Mouse (Mus musculus): ENCODE data around the gene 4933402J07Rik. TPM values are rescaled to one million over a fixed set of nuclear protein-coding genes. Genes with fewer than 3 reads are reported as not detected.

Gene 4933402J07Rik
- polyA plus RNA-seq (2014; fragmentation: Nextera tagmentation; extraction: Ambion mirVana): not detected in 2 replicates

- ATAC-seq (replicated peaks; ENCODE audit: low FRiP score) (no peak), DNase-seq (ENCODE audit: low spot score) (no peak)
- no peak within 1 kb of the TSS for H3K4me2 ChIP-seq
- H3K9ac ChIP-seq (ENCODE audit: low read depth, low read length): no peak within 1 kb of the TSS
- H3K36me3 ChIP-seq (ENCODE audit: control insufficient read depth, insufficient read depth, low read length): no peaks in the 10 kb centered on the region
- no peak within 1 kb of the TSS for H3K4me3 ChIP-seq (ENCODE audit: low read depth, low read length)
- H3K27me3 ChIP-seq (replicated peaks; ENCODE audit: control insufficient read depth, insufficient read depth, low read length): no peaks in the 10 kb centered on the region
- no peaks in the 10 kb centered on the region for H3K4me1 ChIP-seq (replicated peaks; ENCODE audit: control insufficient read depth, insufficient read depth, low read length)
- 62% methylated on average over 2 of the region's 2 CpGs for WGBS
- no peak within 1 kb of the TSS for H3K27ac ChIP-seq (ENCODE audit: low read depth, low read length)
- H3K9me3 ChIP-seq (ENCODE audit: control insufficient read depth, low read length): no peaks in the 10 kb centered on the region
Observed at GRCm38 (mm10) chr8:87563553-87563952, at the start of gene 4933402J07Rik. Gene 4933402J07Rik, plus strand, starts transcription at chr8:87563853.

- no peak overlapping the region for H3K9ac ChIP-seq (ENCODE audit: low read depth, low read length)
- ATAC-seq (replicated peaks; ENCODE audit: low FRiP score) (no peak), DNase-seq (ENCODE audit: low spot score) (no peak)
- no peaks in the 10 kb centered on the region for H3K27me3 ChIP-seq (replicated peaks; ENCODE audit: control insufficient read depth, insufficient read depth, low read length)
- no peaks in the 10 kb centered on the region for H3K4me1 ChIP-seq (replicated peaks; ENCODE audit: control insufficient read depth, insufficient read depth, low read length)
- H3K9me3 ChIP-seq (ENCODE audit: control insufficient read depth, low read length): no peaks in the 10 kb centered on the region
- H3K4me3 ChIP-seq (ENCODE audit: low read depth, low read length): no peak overlapping the region
- no peak overlapping the region for H3K27ac ChIP-seq (ENCODE audit: low read depth, low read length)
- WGBS: 89% methylated on average over 3 of the region's 3 CpGs
- no peak overlapping the region for H3K4me2 ChIP-seq
- H3K36me3 ChIP-seq (ENCODE audit: control insufficient read depth, insufficient read depth, low read length): no peaks in the 10 kb centered on the region
Observed at GRCm38 (mm10) chr8:87517132-87517531, 46.5 kb upstream of the 4933402J07Rik start.

DNA sequence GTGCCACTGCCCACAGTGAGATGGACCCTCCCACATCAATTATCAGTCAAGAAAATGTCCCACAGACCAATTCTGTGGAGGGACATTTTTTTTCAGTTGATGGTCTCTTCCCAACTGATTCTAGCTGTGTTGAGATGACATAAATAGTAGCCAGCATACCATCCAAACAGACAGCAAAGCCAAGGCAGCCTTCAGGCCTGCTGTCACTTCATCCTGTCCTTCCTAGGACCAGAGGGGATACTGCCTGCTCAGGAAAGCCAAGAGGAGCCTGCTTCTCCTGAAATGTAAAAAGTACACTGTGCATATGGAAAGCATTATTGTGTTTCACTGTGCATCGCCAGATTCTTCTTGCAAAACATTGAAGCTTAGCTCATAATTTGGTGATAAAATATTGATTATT lies 38.6 kb upstream of the 4933402J07Rik start:
- H3K27me3 ChIP-seq (replicated peaks; ENCODE audit: control insufficient read depth, insufficient read depth, low read length): no peaks in the 10 kb centered on the region
- no peak for ATAC-seq (replicated peaks; ENCODE audit: low FRiP score)
- WGBS: 81% methylated on average over 1 of the region's 1 CpGs
- no peaks in the 10 kb centered on the region for H3K36me3 ChIP-seq (ENCODE audit: control insufficient read depth, insufficient read depth, low read length)
- H3K4me3 ChIP-seq (ENCODE audit: low read depth, low read length): no peak overlapping the region
- H3K9ac ChIP-seq (ENCODE audit: low read depth, low read length): no peak overlapping the region
- no peaks in the 10 kb centered on the region for H3K9me3 ChIP-seq (ENCODE audit: control insufficient read depth, low read length)
- H3K4me1 ChIP-seq (replicated peaks; ENCODE audit: control insufficient read depth, insufficient read depth, low read length): no peaks in the 10 kb centered on the region
- H3K27ac ChIP-seq (ENCODE audit: low read depth, low read length): no peak overlapping the region
- H3K4me2 ChIP-seq: no peak overlapping the region
- DNase-seq (ENCODE audit: low spot score): no peak

GRCm38 (mm10) chr8:87531176-87531575 lies 32.5 kb upstream of the 4933402J07Rik start:
- DNase-seq (ENCODE audit: low spot score): no peak
- no peak overlapping the region for H3K27ac ChIP-seq (ENCODE audit: low read depth, low read length)
- no peaks in the 10 kb centered on the region for H3K4me1 ChIP-seq (replicated peaks; ENCODE audit: control insufficient read depth, insufficient read depth, low read length)
- H3K27me3 ChIP-seq (replicated peaks; ENCODE audit: control insufficient read depth, insufficient read depth, low read length): no peaks in the 10 kb centered on the region
- no peaks in the 10 kb centered on the region for H3K9me3 ChIP-seq (ENCODE audit: control insufficient read depth, low read length)
- 50% methylated on average over 4 of the region's 4 CpGs for WGBS
- no peak for ATAC-seq (replicated peaks; ENCODE audit: low FRiP score)
- H3K4me2 ChIP-seq: no peak overlapping the region
- no peak overlapping the region for H3K9ac ChIP-seq (ENCODE audit: low read depth, low read length)
- H3K36me3 ChIP-seq (ENCODE audit: control insufficient read depth, insufficient read depth, low read length): no peaks in the 10 kb centered on the region
- H3K4me3 ChIP-seq (ENCODE audit: low read depth, low read length): no peak overlapping the region

DNA sequence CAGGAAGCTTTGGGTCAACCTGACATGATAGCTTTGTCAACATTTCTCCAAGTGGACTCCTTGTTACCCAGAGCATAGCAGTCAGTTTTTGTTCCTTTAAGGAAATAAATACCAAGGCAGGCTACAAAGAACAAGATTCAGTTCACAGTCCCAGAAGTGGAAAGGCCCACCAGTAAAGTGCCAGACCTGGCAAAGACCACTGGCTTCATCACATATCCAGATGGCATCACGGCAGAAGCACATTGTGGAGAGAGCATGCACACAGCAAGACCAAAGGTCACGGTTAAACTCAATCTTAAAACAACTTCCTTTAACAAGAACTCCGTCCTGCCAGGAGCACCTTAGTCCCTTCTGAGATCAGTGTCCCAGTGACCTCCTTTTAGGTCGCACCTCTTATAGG lies 30.2 kb upstream of the 4933402J07Rik start:
- H3K36me3 ChIP-seq (ENCODE audit: control insufficient read depth, insufficient read depth, low read length): no peaks in the 10 kb centered on the region

DNA sequence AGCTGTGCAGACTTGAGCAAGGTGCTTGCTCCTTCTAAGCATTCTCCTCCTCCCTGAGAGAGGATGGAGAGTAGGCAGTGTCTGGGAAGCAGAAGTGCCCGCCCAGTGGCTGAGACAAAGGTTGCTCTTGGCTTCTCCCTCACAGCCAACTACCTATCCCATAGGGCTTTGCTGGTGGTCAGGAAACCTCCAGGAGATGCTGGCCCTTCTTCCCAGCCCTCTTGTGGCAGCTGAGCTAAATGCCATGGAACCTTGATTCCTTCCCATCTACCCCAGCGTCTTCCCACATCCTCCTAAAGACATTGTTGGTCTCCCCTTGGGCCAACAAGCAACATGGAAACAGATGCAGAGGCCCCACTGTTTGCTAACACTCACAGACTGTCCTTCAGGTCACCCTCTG lies 28.8 kb upstream of the 4933402J07Rik start:
- ATAC-seq (replicated peaks; ENCODE audit: low FRiP score) (no peak), DNase-seq (ENCODE audit: low spot score) (no peak)
- H3K36me3 ChIP-seq (ENCODE audit: control insufficient read depth, insufficient read depth, low read length): no peaks in the 10 kb centered on the region
- no peaks in the 10 kb centered on the region for H3K4me1 ChIP-seq (replicated peaks; ENCODE audit: control insufficient read depth, insufficient read depth, low read length)
- H3K27ac ChIP-seq (ENCODE audit: low read depth, low read length): no peak overlapping the region
- no peaks in the 10 kb centered on the region for H3K27me3 ChIP-seq (replicated peaks; ENCODE audit: control insufficient read depth, insufficient read depth, low read length)
- H3K4me2 ChIP-seq: no peak overlapping the region
- 45% methylated on average over 2 of the region's 2 CpGs for WGBS
- H3K4me3 ChIP-seq (ENCODE audit: low read depth, low read length): no peak overlapping the region
- H3K9ac ChIP-seq (ENCODE audit: low read depth, low read length): no peak overlapping the region
- no peaks in the 10 kb centered on the region for H3K9me3 ChIP-seq (ENCODE audit: control insufficient read depth, low read length)

More for the DNA sequence above, 30.2 kb upstream of the 4933402J07Rik start:
- no peak for DNase-seq (ENCODE audit: low spot score)
- H3K9me3 ChIP-seq (ENCODE audit: control insufficient read depth, low read length): no peaks in the 10 kb centered on the region
- no peak overlapping the region for H3K4me3 ChIP-seq (ENCODE audit: low read depth, low read length)
- no peak overlapping the region for H3K4me2 ChIP-seq
- ATAC-seq (replicated peaks; ENCODE audit: low FRiP score): no peak
- WGBS: 84% methylated on average over 4 of the region's 4 CpGs
- no peaks in the 10 kb centered on the region for H3K27me3 ChIP-seq (replicated peaks; ENCODE audit: control insufficient read depth, insufficient read depth, low read length)
- no peak overlapping the region for H3K27ac ChIP-seq (ENCODE audit: low read depth, low read length)
- H3K4me1 ChIP-seq (replicated peaks; ENCODE audit: control insufficient read depth, insufficient read depth, low read length): no peaks in the 10 kb centered on the region
- H3K9ac ChIP-seq (ENCODE audit: low read depth, low read length): no peak overlapping the region

GRCm38 (mm10) chr8:87536615-87537329 lies 26.9 kb upstream of the 4933402J07Rik start:
- no peaks in the 10 kb centered on the region for H3K9me3 ChIP-seq (ENCODE audit: control insufficient read depth, low read length)
- 8% methylated on average over 23 of the region's 23 CpGs for WGBS
- peak; percentile 49; the same call in 1 of the 2 replicates for ATAC-seq (replicated peaks; ENCODE audit: low FRiP score)
- peak; percentile 70 for DNase-seq (ENCODE audit: low spot score)
- H3K27me3 ChIP-seq (replicated peaks; ENCODE audit: control insufficient read depth, insufficient read depth, low read length): no peaks in the 10 kb centered on the region
- no peaks in the 10 kb centered on the region for H3K4me1 ChIP-seq (replicated peaks; ENCODE audit: control insufficient read depth, insufficient read depth, low read length)
- H3K27ac ChIP-seq (ENCODE audit: low read depth, low read length): no peak overlapping the region
- H3K4me2 ChIP-seq: peak overlapping the region; percentile 6; the same call in 1 of the 2 replicates
- no peaks in the 10 kb centered on the region for H3K36me3 ChIP-seq (ENCODE audit: control insufficient read depth, insufficient read depth, low read length)
- no peak overlapping the region for H3K4me3 ChIP-seq (ENCODE audit: low read depth, low read length)
- H3K9ac ChIP-seq (ENCODE audit: low read depth, low read length): no peak overlapping the region

DNA sequence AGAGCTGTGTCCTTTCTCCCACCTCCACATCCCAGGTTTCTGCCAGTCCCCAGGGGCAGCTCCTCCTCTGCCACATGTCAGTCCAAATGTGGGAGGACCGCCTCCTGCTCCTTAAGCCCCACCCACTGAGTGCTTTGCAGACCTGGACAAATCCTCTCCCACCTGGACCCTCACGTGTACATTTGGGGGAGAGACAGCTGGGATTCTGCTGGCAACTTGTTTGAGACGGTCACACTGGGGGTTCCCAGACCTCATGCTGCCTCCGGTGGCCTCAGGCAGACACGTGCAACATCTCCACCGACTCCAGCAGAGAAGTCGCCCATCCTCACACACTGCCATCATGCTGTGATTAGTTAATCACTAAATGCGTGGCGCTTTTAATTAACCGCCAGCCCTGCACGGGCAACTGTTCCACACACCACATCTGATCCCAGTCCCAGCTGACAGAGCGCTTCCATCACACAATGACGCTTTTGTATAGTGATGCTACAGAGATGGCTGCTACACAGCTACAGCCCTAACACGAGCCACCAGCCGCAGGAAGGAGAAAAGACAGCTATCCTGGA lies 23.7 kb upstream of the 4933402J07Rik start:
- Histone ChIP-seq H3K36me3 (ENCODE audit: control insufficient read depth, insufficient read depth, low read length) (no peaks in the 10 kb centered on the region), H3K4me3 (ENCODE audit: low read depth, low read length) (no peak overlapping the region), H3K4me1 (replicated peaks; ENCODE audit: control insufficient read depth, insufficient read depth, low read length) (no peaks in the 10 kb centered on the region), H3K9me3 (ENCODE audit: control insufficient read depth, low read length) (peaks cover 3% of the 10 kb centered on the region; the same call in 1 of the 2 replicates), H3K27ac (ENCODE audit: low read depth, low read length) (no peak overlapping the region), H3K27me3 (replicated peaks; ENCODE audit: control insufficient read depth, insufficient read depth, low read length) (no peaks in the 10 kb centered on the region), H3K4me2 (no peak overlapping the region), H3K9ac (ENCODE audit: low read depth, low read length) (no peak overlapping the region)
- WGBS: 33% methylated on average over 15 of the region's 15 CpGs
- ATAC-seq (replicated peaks; ENCODE audit: low FRiP score): no peak
- no peak for DNase-seq (ENCODE audit: low spot score)

DNA sequence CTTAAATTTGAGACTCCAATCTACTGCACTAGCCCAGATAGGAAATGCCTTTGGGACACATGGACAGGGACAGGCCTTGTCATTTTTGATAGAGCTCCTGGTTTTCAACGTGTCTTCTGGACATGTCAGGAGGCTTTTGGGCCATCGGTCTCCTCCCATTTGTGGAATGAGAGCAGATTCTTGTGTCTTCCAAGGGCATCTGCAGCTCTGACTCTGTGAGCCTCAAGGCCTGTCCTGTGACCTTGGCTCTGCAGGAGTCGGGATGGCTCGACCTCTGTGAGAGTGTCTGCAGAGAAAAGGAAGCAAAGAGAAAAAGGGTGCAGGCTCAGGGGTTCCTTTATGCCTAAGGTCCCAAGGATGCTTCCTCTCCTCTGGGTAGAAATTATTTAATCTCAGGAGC lies 13.8 kb upstream of the 4933402J07Rik start:
- H3K4me3 ChIP-seq (ENCODE audit: low read depth, low read length): no peak overlapping the region
- ATAC-seq (replicated peaks; ENCODE audit: low FRiP score) (no peak), DNase-seq (ENCODE audit: low spot score) (no peak)
- H3K27me3 ChIP-seq (replicated peaks; ENCODE audit: control insufficient read depth, insufficient read depth, low read length): no peaks in the 10 kb centered on the region
- H3K4me2 ChIP-seq: no peak overlapping the region
- no peak overlapping the region for H3K9ac ChIP-seq (ENCODE audit: low read depth, low read length)
- H3K9me3 ChIP-seq (ENCODE audit: control insufficient read depth, low read length): no peaks in the 10 kb centered on the region
- no peaks in the 10 kb centered on the region for H3K36me3 ChIP-seq (ENCODE audit: control insufficient read depth, insufficient read depth, low read length)
- no peaks in the 10 kb centered on the region for H3K4me1 ChIP-seq (replicated peaks; ENCODE audit: control insufficient read depth, insufficient read depth, low read length)
- H3K27ac ChIP-seq (ENCODE audit: low read depth, low read length): no peak overlapping the region
- 63% methylated on average over 4 of the region's 4 CpGs for WGBS
